Mouse (Mus musculus) spleen, adult 10 weeks (tissue): ENCODE data around the gene Gm4131. TPM values are rescaled to one million over a fixed set of nuclear protein-coding genes. Genes with fewer than 3 reads are reported as not detected.

Experiments used
- polyA plus RNA-seq: library from polyadenylated mRNA; stranded (reverse); fragments of 350-450 nt; fragmentation: Illumina TruSeq; extraction: RNeasy Lipid Tissue Mini Kit (QIAGEN cat#74804); gene quantifications from one replicate; pipeline ENCODE4 v1.2.3, GENCODE M21; 2015; ENCODE audit warnings: low replicate concordance; ENCODE audit not compliant: insufficient read depth

Gm4131 gene
- not detected for polyA plus RNA-seq

GRCm38 (mm10) chr14:62566821-62567220 is at the start of gene Gm4131:
Gm4131 (minus strand) TSS chr14:62566921.

DNA sequence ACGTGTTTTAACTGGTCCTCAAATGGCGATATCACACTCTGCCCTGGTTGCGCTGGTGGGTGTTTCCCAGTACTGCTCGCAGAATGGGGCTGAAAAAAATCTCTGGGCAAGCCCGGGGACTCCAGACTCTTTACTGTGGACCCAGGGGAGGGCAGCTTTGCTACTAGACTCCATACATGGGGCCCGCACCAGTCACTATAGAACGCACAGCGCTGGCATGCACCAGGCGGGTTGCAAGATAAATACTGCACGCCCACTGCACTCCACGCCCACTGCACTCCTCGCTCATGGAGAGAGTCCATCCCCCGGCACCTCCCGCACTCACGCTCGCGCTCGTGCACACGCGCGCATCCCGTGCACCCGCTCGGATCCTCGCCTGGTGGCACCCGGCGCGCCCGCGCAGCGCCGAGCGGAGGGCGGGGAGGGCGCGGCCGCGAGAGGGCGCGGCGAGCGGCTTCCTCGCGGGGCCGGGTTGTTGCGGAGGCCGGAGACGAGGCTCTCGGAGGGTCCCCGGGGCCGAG is 11.4 kb downstream of the Gm4131 start, which contains the start of gene Fam124a:
Gene Fam124a (plus strand): TSS at position 429 of the 521 bp plus-strand sequence.

DNA sequence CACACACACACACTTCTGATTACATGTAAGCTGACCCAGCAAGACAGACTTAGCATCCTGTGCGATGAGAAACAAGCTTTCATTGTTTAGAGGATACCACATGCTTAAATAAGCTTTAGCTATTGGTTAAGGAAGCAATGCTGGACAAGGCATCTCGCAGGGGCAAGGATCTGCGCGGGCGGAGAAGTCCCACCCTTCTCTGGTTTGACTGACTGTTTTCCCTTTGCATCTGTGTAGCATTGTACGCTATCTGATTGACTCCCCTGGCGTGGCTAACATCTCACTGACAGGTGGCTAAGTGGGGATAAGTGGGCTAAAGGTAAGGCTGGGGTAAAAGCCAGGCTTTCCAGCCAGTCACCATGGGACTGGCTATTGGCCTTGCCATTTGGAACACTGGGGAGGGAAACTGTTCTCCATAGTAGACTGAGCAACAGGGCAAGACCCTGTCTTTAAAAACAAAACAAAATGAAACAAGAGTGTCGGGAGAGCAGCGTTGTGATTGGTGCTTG is 110.4 kb downstream of the Gm4131 start, which contains the start of gene Gucy1b2:
Gene Gucy1b2 (minus strand): TSS at position 51 of the 509 bp plus-strand sequence.

Other genes starting within 250 kb of the Gm4131 start
- not detected for gene Gucy1b2, start 110.6 kb downstream of the Gm4131 start, polyA plus RNA-seq
- gene Fam124a, start 11.2 kb downstream of the Gm4131 start, polyA plus RNA-seq: 2.3 TPM
- not detected for gene Serpine3, start 96.7 kb upstream of the Gm4131 start, polyA plus RNA-seq
- 50.2 TPM for gene Ints6, start 194.2 kb upstream of the Gm4131 start, polyA plus RNA-seq